Mouse (Mus musculus): ENCODE results near the gene Tctn3.

Tctn3 gene

DNA sequence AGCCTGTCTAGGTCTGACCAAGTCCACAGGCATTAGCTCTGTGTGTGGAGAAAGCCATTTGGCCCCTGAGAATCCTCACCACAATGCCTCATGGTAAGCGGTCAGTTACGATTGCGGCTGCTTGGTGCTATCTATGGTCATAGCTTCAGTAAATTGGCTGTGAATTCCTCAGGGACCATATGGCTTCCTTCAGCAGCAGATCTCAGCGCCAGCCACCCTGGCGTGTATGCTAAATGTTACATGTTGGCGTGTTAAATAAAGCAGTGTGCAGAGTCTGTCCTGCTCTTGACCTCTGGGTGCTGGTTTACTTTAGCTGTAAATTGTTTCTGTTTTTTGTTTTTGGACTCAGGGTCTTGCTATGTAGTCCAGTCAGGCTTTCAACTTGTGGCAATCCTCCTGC is 58.2 kb downstream of the Tctn3 start:
- no peak for DNase-seq

DNA sequence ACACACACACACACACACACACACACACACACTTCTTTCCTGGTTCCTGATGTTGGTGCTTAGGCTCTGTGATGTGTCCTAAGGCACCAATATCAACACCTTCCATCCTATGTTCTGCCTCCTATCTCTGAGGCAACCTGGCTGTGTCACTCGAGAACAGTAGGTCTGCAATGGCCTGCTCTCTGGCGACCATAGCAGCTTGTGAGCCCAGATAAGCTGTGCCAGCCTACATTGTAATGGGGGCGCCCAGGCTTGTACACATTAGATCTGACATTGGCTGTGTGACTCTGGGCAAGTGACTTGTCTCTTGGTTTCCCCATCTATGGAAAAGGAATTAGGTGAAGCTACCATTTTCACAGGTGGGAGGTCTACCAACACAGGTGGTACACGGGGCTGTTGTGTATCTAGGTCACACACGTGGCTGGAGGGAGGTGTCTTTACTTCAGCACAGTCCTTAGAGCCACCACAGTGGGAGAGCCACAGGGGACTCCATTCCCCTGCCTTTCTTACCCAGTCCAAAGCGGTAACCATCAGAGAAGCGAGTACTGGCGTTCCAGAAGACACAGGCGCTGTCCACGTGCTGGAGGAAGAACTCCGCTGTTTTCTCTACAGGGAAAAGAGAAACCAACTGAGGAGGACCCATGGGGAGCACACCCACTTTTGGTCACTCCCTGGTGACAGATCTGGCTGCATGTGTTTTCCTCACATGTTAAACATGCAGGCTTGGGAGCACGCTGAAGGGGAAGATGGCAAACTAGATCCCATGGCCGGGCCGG is 58.8 kb downstream of the Tctn3 start:
- no peak for DNase-seq

GRCm38 (mm10) chr19:40549516-40550135 is 62.4 kb downstream of the Tctn3 start:
- DNase-seq: no peak

DNA sequence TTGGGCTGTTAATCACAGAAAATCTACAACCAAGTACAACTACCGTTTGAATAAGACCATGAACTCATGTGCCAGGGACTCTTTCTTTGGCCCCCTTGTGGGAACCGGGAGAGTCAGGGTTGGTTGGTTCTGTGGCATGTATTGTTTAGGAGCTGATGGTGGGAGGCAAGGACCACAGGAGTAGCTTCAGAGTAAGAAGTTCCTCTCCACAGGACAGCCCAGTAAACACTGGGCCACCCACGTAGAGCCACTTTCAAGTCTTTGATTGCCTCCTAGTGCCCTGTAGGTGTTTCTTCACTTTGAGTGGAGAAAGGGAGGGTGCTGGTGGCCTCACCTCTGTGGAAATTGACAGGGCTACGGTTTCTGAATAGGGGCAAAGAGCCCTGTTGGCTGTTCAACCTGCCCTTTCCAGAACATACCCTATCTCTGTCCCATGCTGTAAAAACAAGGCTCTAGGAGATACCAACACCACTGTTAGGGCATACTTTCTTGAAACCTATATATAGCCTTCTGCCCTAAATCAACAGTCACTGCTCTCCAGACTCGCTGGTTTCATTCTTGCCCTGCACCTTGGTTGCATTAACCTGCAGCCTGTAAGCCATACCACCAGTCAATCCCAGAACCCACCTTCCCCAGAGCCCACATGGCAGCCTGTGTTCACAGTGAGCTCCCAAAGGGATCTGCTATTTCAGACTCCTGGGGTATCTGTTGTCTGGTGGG is 63.1 kb downstream of the Tctn3 start:
- peak; percentile 11 for DNase-seq

DNA sequence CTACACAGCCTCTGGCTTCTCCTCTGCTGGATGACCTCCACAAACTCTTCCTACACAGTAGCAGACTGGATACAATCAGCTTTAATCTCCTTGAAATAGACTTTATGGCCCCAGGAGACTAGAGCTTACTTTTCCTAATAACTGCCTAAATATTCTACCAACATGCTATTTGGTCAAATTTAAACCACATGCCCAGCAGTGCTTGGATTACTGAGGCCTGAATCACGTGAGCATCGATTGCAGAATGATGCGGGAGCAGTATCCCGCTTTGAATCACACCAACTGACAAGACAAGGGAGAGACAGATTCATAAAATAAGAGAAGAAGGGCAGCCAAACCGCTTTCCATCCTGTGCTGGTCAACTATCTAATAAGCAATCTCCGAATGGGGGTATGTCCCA is 63.6 kb downstream of the Tctn3 start:
- DNase-seq: no peak

Measured in kidney, postnatal 10 days (tissue).